Mouse (Mus musculus) urinary bladder, postnatal 4 days (tissue): Measurements from ENCODE around the gene Preb.
A peak's percentile ranks its signal among the peaks of the same experiment; 100 is the strongest.

Experiments
- DNase-seq, 2 experiments: peaks; one replicate each; pipeline ENCODE4 v3.0.0; 2021 to 2022; ENCODE audit warnings: low spot score in 2 of 2

The Preb gene

DNA sequence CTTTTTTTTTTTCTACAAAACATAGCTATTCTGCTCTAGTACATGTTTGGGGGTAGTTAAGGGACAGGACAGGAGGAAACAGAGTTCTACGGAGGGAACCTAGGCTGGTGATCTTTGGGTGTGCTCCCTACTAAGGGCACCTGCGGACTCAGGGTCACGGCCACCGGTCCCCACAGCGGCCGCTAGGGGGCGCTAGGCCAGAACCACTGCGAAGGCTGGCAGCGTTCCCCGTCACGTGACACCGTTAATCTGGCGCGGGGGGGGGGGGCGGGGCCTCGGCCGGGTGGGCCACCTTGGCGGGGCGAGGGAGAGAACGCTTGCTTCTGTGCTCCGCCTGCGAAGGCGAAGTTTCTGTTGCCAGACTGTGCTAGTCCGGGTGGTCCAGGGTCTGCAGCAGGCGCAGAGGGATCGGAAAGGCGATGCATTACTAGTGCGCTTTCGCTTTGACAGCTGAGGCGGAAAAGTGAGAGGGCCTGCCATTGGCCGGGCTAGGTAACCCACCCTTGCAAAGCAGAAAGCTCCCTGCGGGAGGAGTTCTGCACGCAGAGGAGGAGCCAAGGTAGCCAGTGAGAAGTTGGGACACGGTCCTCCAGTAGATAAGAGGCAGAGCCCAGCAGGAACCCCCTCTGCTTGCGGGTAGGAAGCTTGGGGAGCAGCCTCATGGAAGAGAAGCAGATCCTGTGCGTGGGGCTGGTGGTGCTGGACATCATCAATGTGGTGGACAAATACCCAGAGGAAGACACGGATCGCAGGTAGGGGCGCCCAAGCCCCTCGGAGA lies 38.7 kb downstream of the Preb start, which contains the start of gene Khk:
Khk (plus strand) TSS at position 176 of the 778 bp plus-strand sequence.
- DNase-seq: peak; percentile 82 to 93

DNA sequence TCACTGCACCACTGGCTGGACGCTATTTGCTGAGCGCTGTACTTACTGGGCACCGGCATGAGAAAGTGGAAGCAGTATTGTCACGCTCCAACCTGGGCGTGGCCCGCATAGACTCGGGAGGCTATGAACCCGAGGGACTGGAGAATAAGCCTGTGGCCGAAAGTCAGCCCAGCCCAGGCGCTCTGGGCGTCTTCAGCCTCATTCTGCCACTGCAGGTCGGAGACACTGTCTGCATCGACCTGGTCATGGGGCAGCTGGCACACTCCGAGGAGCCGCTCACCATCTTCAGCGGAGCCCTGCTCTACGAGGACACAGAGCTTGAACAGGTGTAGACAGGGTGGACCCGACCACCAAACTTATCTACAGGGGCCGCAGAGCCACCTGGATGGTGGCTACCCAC lies 39.5 kb downstream of the Preb start:
- no peak for DNase-seq

DNA sequence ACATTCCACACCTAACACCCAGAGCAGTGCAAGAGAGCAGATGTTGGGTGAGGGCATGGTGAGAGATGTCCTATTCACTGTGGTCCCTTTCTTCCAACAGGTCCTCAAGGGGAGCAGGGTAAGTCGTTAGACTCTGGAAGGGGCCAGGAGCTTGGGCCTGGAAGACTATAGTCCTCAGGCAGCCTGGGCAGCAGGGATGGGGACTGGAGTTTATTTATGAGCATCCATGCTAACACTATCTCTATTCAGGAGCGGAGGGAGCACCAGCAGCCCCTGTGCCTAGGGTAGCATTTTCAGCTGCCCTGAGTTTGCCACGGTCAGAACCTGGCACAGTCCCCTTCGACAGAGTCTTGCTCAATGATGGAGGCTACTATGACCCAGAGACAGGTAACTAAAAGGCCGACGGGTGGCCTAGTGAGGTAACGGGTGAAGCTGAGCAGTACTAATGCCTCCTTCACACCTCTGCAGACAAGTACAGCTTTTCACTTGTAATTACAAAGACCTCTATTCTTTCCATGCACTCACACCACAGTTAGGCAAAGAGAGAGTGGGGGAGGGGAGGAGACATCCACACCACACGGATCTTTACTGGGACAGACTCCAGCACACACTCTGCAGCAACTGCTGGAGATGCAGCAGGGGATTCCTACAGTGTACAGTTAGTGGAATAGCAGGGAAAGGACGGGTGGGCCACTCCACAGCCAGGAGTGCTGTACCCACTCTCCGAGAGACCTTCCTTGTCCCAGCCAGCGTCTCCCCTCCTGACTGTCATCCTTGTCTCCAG lies 40.1 kb downstream of the Preb start:
- no peak for DNase-seq

DNA sequence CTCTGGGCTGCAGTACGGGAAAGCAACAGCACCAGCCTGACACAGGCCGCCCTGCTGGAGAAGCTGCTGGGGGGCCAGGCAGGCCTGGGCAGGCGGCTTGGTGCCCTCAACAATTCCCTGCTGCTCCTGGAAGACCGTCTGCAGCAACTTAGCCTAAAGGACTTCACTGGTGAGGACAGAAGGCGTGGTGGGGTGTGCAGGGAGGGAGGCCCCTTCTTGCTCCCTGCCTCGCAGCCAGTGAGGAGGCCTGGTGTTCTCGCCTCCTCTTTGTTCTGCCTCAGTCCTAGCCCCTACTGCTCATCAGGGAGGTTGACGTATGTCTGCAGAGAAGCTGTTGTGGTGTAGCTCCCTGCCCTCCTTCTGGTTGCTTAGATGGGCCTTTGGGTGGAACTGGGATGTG lies 41.5 kb downstream of the Preb start:
- no peak for DNase-seq

DNA sequence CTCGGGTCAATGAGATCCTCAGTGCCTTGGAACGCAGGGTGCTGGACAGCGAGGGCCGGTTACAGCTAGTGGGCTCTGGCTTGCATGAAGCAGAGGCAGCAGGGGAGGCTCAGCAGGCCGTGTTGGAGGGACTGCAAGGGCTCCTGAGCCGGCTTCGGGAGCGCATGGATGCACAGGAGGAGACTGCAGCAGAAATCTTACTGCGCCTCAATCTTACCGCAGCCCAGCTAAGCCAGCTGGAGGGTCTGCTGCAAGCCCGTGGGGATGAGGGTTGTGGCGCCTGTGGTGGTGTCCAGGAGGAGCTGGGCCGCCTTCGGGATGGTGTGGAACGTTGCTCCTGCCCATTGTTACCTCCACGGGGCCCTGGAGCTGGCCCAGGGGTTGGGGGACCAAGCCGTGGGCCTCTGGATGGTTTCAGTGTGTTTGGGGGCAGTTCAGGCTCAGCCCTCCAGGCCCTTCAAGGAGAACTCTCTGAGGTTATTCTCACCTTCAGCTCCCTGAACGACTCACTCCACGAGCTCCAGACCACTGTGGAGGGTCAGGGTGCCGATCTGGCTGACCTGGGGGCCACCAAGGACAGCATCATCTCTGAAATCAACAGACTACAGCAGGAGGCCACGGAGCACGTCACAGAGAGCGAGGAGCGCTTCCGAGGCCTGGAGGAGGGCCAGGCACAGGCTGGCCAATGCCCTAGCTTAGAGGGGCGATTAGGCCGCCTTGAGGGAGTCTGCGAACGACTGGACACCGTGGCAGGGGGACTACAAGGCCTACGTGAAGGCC lies 42.1 kb downstream of the Preb start:
- no peak for DNase-seq

DNA sequence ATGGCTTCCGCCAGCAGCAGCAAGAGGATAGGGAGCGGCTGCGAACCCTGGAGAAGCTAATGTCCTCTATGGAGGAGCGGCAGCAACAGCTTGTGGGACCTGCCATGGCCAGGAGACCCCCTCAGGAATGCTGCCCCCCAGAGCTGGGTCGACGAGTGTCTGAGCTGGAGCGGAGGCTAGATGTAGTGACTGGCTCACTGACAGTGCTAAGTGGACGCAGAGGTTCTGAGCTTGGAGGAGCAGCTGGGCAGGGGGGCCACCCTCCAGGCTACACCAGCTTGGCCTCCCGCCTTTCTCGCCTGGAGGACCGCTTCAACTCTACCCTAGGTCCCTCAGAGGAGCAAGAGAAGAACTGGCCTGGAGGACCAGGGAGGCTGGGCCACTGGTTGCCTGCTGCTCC lies 42.8 kb downstream of the Preb start:
- DNase-seq: no peak

DNA sequence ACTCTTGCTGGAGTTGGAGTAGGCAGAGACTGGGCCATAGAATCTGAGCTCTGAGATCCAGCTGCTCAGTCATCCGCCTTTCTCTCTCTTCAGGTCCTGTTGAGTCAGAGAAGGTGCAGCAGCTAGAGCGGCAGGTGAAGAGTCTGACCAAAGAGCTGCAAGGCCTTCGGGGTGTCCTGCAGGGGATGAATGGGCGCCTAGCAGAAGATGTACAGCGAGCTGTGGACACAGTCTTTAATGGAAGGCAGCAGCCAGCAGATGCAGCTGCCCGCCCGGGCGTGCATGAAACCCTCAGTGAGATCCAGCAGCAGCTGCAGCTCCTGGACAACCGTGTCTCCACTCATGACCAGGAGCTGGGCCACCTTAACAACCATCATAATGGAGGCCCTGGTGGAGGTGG lies 43.3 kb downstream of the Preb start:
- DNase-seq: no peak

DNA sequence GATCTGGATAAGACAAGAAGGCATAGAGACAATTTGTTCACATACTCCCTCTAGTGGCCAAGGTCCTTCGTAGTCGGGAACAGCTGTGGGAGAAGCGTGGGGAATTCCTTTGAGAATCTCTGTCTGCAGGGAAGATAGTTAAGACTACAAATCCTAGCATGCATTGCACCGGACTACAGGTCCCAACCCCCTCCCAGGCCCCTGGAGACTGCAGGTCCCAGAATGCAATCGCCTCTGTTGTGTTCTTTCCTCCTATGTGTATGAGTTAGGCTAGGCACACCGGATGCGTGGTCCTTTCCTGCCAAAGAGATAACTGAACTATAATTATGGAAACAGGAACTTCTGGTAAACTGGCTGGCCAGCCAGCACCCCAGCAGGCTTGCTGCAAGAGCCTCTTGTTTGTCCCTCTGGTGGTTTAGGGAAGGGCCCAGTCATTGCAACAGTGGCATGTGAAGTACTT lies 44.2 kb downstream of the Preb start:
- DNase-seq: peak; percentile 76 to 85

DNA sequence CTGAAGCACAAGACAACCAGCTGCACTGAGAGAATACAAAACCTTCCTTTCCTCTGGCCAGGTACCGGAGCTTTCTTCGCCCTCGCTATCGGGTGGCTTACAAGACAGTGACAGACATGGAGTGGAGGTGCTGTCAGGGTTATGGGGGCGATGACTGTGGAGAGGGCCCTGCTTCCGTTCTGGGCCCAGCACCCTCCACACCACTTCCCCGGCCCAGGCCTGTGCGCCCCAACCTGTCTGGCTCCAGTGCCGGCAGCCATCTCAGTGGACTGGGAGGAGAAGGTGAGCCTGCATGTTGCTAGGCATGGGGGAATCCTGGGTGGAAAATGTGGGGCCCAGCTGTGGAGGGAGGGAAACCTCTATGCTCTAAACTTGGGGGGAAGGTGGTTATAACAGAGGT lies 44.7 kb downstream of the Preb start:
- no peak for DNase-seq

DNA sequence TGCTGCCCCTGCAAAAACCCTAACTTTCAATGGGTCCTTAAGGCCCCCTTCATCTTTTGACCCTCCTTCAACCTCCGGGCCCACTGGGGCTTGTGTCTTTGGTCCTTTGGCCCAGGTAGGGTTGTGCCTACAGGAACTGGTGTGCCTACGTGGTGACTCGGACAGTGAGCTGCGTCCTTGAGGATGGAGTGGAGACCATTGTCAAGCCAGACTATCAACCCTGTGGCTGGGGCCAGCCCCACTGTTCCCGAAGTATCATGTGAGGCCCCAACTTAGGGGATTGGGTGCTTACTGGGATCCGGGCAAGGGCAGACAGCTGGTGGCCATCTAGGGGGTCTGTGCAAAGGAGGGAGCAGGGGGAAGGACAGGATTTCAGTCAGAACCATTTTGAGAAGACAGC lies 45.3 kb downstream of the Preb start:
- DNase-seq: no peak

DNA sequence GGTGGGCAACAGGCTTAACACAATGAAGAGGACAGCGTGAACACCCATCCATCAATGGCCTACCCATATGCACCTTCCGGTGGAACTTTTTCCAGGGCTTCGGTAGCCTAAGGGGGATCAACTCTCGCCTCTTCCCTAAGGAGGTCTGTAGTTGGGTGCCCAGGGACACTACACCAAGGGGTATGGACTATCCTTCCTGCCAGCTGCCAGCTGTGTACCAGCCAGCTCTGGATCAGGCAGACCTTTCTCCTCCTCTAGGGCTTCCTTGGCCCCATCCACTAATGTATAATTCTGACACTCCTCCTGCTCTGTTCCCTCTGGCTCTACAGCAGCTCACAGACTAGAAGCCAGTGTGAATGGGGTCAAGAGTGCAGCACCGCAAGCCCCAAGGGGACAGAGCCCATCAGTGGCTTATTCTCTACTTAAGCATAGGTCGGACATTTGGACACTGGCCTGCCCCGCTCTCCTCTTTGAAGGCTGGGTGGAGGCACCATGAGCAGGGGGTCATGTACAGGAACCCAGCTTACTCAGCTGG lies 46.0 kb downstream of the Preb start:
- DNase-seq: no peak

DNA sequence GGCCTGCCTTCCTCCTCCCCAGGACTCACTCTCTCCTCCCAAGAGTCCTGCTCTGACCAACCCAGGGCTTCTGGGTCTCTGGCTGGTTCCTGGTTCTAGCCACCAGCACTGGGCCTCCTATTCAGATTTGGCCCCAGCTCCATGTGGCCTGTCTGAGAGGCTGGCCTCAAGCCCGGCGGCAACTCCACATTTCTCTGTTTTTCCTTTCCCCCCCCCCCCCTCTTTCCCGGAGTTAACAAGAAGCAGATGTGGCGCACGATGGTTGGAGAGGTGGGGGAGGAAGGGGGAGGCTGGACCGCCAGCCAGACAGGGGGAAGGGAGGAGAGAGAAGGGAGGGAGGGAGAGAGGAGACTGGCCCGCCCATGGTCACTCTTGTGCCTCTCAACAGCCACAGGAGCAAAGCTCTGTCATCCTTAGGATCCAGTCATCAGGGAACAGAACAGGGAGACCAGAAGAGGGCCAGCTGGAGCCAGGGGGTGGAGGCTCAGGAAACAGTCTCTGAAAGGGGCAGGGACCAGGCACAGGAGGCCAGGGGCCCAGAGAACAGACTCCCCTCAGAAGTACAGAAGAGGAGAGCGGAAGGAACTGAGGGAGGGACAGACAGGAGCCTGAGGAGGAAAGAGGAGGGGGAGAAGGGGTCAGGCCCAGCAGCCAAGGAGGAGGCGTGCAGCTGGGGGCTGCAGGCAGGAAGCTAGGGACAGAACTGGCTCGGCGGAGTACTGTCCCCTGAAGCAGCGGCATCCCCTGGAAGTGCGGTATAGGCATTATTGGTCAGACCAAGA lies 46.9 kb downstream of the Preb start, which contains the start of gene Emilin1:
Emilin1 (plus strand) TSS at position 343 of the 782 bp plus-strand sequence.
- DNase-seq: peak; percentile 74 to 77

DNA sequence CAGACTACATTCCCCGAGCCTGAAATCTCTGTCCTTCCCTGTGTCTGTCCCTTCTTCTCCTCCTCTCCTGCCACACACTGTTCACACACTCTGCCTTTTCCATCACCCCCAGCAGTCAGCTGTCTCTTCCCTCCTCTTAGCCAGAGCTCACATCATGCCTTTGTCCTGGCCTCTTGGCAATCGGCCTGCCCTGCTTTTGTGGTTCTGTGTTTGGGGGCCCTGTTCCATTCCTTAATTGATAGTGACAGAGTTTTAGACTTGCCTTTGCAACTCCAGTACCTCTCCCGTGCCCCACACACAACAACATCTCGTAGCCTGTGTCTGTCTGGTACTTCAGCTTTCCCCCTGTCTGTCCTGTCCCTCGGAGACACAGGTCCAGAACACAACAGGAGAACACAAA lies 48.0 kb downstream of the Preb start:
- no peak for DNase-seq

DNA sequence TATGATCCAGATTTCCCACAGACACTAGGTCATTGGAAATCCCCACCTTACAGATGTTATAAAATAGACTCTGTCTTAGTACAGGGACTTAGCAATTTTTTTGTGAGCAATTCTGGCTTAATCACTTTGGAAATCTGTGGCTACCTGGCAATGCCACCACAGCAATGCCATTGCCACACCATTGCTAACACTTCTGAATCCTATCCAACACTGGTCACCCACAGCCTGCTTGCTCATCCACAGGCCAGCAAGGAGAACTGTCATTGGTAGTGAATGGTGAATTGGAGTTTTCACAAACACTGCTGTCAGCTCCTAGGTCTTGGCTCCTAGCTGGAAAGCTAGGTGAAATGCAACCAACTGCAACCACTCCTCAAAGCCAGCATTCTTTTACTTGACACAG lies 49.7 kb downstream of the Preb start:
- DNase-seq: no peak

DNA sequence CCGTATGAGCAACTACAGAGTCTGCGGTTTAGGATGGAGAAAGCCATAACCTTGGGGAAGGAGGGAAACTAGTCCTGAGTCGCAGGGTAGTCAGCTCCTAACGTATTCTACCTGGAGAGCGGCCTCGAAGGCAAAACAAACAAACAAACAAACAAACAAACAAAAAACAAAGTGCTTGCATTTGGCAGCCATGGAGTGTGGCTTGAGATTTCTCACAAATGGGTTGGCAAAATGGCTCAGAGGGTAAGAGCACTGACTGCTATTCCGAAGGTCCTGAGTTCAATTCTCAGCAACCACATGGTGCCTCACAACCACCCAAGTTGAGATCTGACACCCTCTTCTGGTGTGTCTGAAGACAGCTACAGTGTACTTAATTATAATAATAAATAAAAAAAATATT lies 50.3 kb downstream of the Preb start:
- no peak for DNase-seq

DNA sequence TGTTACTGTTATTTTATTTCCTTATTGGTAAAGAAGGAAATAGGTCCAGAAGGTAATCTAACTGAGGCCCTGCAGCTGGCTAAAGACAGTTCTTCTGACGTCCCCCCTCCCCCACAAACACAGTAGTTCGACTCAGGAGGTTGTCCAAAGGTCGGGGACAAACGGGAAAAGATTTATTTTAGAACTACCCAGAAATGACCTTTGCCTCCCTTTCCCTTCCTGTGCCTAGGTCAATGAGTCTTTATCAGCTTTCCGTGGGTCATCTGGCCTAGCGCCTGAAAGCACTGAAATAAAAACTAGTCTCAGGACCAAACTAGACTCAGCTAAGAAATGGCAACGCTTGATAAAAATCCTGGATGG lies 50.9 kb downstream of the Preb start:
- no peak for DNase-seq

DNA sequence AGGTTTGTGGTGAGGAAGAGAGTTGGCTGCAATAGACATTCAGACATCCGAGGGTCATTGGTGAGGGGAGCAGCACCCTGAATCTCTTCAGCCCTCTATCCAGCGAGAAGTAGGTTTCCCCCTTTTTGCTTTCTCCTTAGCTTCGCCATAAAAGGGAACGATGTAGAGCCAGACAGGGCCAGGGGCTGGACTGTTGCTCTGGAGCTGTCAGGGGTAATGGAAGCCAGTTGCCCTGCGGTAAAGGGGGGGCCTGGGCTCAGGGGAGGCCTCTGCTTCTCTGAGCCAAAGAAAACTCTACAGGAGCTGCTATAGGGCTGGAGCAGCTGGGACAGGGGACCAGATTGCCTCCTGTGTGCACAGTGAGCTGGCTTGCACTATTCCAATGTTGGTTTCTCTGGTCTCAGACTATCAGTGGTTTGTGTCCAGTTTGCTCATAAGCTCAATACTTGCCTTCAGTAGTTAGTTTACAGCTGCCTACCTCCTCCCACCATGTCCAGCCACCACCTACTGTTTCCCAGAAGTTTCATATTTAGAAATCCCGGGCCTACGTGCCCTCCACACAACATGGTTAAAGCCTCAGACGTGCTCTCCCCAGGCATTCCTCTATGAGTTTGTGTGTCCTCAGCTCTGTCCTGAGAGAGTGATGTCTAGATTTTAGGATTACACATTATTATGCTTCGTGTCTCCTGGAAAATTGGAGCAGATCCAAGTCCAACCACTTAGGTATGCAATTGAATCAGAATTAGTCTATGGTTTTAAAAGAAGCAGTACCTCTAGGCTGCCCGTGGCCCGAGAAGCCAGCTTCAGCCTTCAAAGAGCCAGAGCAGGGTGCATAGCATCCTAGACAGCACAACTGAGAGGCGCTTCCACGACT lies 51.5 kb downstream of the Preb start:
- DNase-seq: peak in 1 of 2 experiments; percentile 71

DNA sequence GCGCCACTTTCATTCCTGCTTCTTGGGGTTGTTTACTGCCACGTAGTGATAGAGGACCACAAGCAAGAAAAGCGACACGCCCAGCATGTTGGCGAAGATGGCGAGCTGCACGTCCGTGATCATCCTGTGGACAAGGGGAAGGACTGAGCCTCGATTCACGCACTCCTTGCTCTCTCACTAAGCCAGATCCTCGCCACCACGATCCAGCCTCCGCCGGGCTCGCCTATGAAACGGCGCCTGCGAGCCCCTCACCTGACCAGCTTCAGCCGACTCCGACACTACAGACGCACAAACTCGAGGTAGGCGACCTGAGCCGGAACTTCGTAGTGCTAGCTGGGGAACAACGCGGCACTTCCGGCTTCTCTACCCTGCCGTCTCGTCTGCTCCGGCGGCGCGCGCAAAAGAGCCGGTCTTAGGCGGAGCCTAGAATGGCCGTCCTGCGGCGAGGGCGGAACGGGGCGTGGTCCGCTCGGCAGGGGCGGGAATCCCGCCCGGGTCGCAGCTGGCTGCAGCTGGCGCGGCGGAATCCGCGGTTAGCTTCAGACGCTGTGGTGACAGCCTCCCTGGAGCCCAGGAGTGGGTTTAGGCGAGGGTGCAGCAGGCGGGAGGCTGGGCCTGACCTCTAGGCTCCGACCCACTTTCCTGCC lies 52.6 kb downstream of the Preb start, which contains the start of gene Ost4:
Ost4 (minus strand) TSS at position 376 of the 647 bp plus-strand sequence.
- peak; percentile 97 for DNase-seq

DNA sequence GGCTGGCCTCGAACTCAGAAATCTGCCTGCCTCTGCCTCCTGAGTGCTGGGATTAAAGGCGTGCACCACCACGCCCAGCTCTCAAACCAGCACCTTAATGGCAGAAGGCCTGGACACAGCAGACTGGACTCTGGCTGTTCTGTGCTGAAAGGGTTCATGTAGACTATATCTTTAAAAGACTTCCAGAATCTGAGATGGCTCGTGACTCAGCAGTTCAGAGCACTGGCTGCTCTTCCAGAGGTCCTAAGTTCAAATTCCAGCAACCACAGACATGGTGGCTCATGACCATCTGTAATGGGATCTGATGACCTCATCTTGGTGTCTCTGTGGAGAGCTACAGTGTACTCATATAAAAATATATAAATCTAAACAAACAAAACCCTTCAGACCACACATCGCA lies 58.3 kb downstream of the Preb start:
- no peak for DNase-seq
